Comparison of ENCODE assay signal across 12 mouse cellular contexts in the genomic region with DNA sequence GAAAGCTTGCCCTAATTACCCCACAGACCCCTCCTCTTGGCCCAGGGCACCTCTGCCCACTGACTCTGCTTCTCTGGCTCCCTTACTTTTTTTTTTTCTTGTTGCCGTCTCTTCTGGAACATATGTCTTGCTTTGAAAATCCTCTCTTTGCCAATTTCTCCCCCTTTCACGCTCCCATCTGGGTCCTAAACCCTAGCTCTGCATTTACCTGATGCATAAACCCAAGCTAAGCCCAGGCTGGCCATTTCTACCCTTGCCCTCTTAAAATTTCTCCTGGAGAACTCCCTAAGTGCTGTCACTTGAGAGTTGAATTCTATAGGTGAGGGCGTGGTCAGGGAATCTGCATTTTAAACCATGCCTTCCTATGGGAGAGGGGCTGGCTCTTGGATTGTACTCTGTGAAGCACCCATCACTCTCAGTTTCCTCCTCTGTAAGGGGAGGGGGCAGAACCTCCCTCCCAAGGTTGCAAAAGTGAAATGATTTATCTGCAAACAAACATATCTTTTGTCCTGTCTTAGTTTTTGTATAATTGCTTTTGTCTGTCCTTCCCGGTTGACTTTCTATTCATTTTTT. TPM values are rescaled to one million over a fixed set of nuclear protein-coding genes. Genes with fewer than 3 reads are reported as not detected.
DNase-seq lines count a peak whose midpoint lies in the region; ATAC-seq and TF ChIP-seq lines count a peak whose summit lies in the region.
"Had no signal": no experiment of that assay in that cellular context is flagged by ENCODE, and none has a peak within 500 bp of the region (broad histone marks: within the 10 kb centered on the region; RNA-seq: fewer than 3 reads in every experiment).

No protein-coding gene starts in this region.

- no peak overlapping the region for H3K4me3 ChIP-seq in heart, embryonic 11.5 days (ENCODE audit: low read depth, low read length)
- H3K4me3 ChIP-seq in forebrain, embryonic 16.5 days (replicated peaks; ENCODE audit: low read length) = peak overlapping the region; percentile 32
- H3K4me3 ChIP-seq in limb, embryonic 14.5 days (replicated peaks; ENCODE audit: low read length) = no peak overlapping the region

- no peak for ATAC-seq in heart, embryonic 11.5 days (replicated peaks; ENCODE audit: insufficient number of reproducible peaks, low FRiP score, low TSS enrichment)
- peak; percentile 31; the same call in 1 of the 2 replicates for ATAC-seq in forebrain, embryonic 16.5 days
- ATAC-seq in limb, embryonic 14.5 days (ENCODE audit: low FRiP score, low read depth) = no peak
- no peak for ATAC-seq in CD4-positive, CD25-positive, alpha-beta regulatory T cell, adult 4 months

- H3K27me3 ChIP-seq in heart, embryonic 11.5 days (ENCODE audit: control insufficient read depth, insufficient read depth, low read length) = peaks cover 27% of the 10 kb centered on the region
- H3K27me3 ChIP-seq in forebrain, embryonic 16.5 days (replicated peaks; ENCODE audit: control insufficient read depth, insufficient read depth, low read length) = no peaks in the 10 kb centered on the region
- H3K27me3 ChIP-seq in limb, embryonic 14.5 days (ENCODE audit: control insufficient read depth, insufficient read depth, low read length) = 0 out of 2 replicates have a peak, but pooled peaks cover 4% of the 10 kb centered on the region

- no peak for DNase-seq in heart, adult 9 months (ENCODE audit: low spot score in 2 of 2)
- peak; percentile 36 for DNase-seq in ES-CJ7 (ENCODE audit: low read depth, low spot score)
- no peak for DNase-seq in limb, embryonic 14.5 days (ENCODE audit: low spot score)
- no peak for DNase-seq in adrenal gland, adult (ENCODE audit: inconsistent age in 2 of 2, low spot score in 1 of 2)
- DNase-seq in frontal cortex, postnatal 25 days (ENCODE audit: low spot score in 2 of 2) = no peak
- DNase-seq: cerebellum, adult 11-12 months; lung, postnatal 10 days had no signal

- H3K4me2 ChIP-seq in heart, embryonic 11.5 days = peak overlapping the region; percentile 48
- peak overlapping the region; percentile 56 for H3K4me2 ChIP-seq in forebrain, embryonic 16.5 days (ENCODE audit: low read length)
- H3K4me2 ChIP-seq in limb, embryonic 14.5 days (replicated peaks; ENCODE audit: low read depth, low read length, severe bottlenecking) = peak overlapping the region; percentile 42; the same call in 1 of the 2 replicates

- no peak overlapping the region for H3K27ac ChIP-seq in heart, embryonic 11.5 days (ENCODE audit: low read depth, low read length)
- H3K27ac ChIP-seq in forebrain, embryonic 16.5 days (ENCODE audit: low read length) = peak overlapping the region; percentile 72
- no peak overlapping the region for H3K27ac ChIP-seq in limb, embryonic 14.5 days (replicated peaks; ENCODE audit: low read depth, low read length)

- WGBS in heart, embryonic 11.5 days (ENCODE audit: insufficient replicate concordance) = 31% methylated on average over 4 of the region's 4 CpGs
- WGBS in forebrain, embryonic 16.5 days = 10% methylated on average over 4 of the region's 4 CpGs
- WGBS in limb, embryonic 14.5 days = 13% methylated on average over 4 of the region's 4 CpGs

- no peaks in the 10 kb centered on the region for H3K36me3 ChIP-seq in heart, embryonic 11.5 days (ENCODE audit: control insufficient read depth, insufficient read depth, low read length)
- no peaks in the 10 kb centered on the region for H3K36me3 ChIP-seq in forebrain, embryonic 16.5 days (ENCODE audit: control insufficient read depth, insufficient read depth)
- no peaks in the 10 kb centered on the region for H3K36me3 ChIP-seq in limb, embryonic 14.5 days (ENCODE audit: control insufficient read depth, insufficient read depth, low read length)

- H3K9me3 ChIP-seq in heart, embryonic 11.5 days (replicated peaks; ENCODE audit: control insufficient read depth, low read length) = no peaks in the 10 kb centered on the region
- no peaks in the 10 kb centered on the region for H3K9me3 ChIP-seq in forebrain, embryonic 16.5 days (ENCODE audit: control insufficient read depth, low read length)
- H3K9me3 ChIP-seq in limb, embryonic 14.5 days (ENCODE audit: control insufficient read depth, low read length) = no peaks in the 10 kb centered on the region

- no peak overlapping the region for H3K9ac ChIP-seq in heart, embryonic 11.5 days (ENCODE audit: low read depth, low read length)
- H3K9ac ChIP-seq in forebrain, embryonic 16.5 days (replicated peaks; ENCODE audit: low read depth, low read length) = peak overlapping the region; percentile 47
- H3K9ac ChIP-seq in limb, embryonic 14.5 days (ENCODE audit: low read depth, low read length, severe bottlenecking) = no peak overlapping the region

- H3K4me1 ChIP-seq in heart, embryonic 11.5 days (ENCODE audit: control insufficient read depth, insufficient read depth, low read length) = peaks cover 4% of the 10 kb centered on the region; the same call in 1 of the 2 replicates
- H3K4me1 ChIP-seq in forebrain, embryonic 16.5 days (replicated peaks; ENCODE audit: control insufficient read depth, insufficient read depth, low read length) = peaks cover 19% of the 10 kb centered on the region
- peaks cover 8% of the 10 kb centered on the region for H3K4me1 ChIP-seq in limb, embryonic 14.5 days (ENCODE audit: control insufficient read depth, insufficient read depth, low read length)

- TF ChIP-seq POLR2A in limb, embryonic 14.5 days (IDR thresholded peaks at IDR 0.05; ENCODE audit: borderline replicate concordance, extremely low read depth, insufficient read depth, insufficient read length) = no peak

RNA-seq across cellular contexts. Expression of gene Sirpa, which starts 18.8 kb away (rescaled TPM):
- 13.0 and 15.7 TPM in 2 replicates for polyA plus RNA-seq in heart, embryonic 11.5 days (2014; fragmentation: Nextera tagmentation; extraction: Ambion mirVana)
- polyA plus RNA-seq in forebrain, embryonic 16.5 days (2015; fragmentation: Nextera tagmentation; extraction: Ambion mirVana) = 30.2 and 34.8 TPM in 2 replicates
- 39.6 and 40.2 TPM in 2 replicates for polyA plus RNA-seq in limb, embryonic 14.5 days (2012; rRNA removed)
- 34.0 and 34.7 TPM in 2 replicates for polyA plus RNA-seq in limb, embryonic 14.5 days (2014; fragmentation: Nextera tagmentation; extraction: Ambion mirVana)
- under 1 TPM; 0.22 to 0.86 TPM for polyA plus RNA-seq in CD4-positive, CD25-positive, alpha-beta regulatory T cell, adult 4 months (2017; shearing (Covaris generic))

RNA-seq across cellular contexts. Expression of gene F830045P16Rik, which starts 37.4 kb away (rescaled TPM):
- polyA plus RNA-seq in heart, embryonic 11.5 days (2014; fragmentation: Nextera tagmentation; extraction: Ambion mirVana) = not detected in 2 replicates
- not detected in 2 replicates for polyA plus RNA-seq in forebrain, embryonic 16.5 days (2015; fragmentation: Nextera tagmentation; extraction: Ambion mirVana)
- 0.22 and 0.34 TPM in 2 replicates for polyA plus RNA-seq in limb, embryonic 14.5 days (2012; rRNA removed)
- 0.22 and 0.23 TPM in 2 replicates for polyA plus RNA-seq in limb, embryonic 14.5 days (2014; fragmentation: Nextera tagmentation; extraction: Ambion mirVana)
- polyA plus RNA-seq in CD4-positive, CD25-positive, alpha-beta regulatory T cell, adult 4 months (2017; shearing (Covaris generic)) = not detected
- polyA plus RNA-seq: large intestine, adult 2 months; stomach, embryonic 14.5 days had no signal
